Mouse (Mus musculus) ovary, adult 18-20 months (tissue): ENCODE data around the gene Pcmt1.
"Not testable (repeated sequence)": the region's sequence is repeated elsewhere in the genome, so short reads cannot be mapped to it uniquely, and the experiment has no call there.

ENCODE experiments used
- DNase-seq: peaks from one replicate; pipeline ENCODE4 v3.0.0; 2022; ENCODE audit warnings: low spot score, mixed read lengths

The Pcmt1 gene

GRCm38 (mm10) chr10:7640366-7640765 is 40.6 kb downstream of the Pcmt1 start:
- no peak for DNase-seq

GRCm38 (mm10) chr10:7630951-7631720 is 49.8 kb downstream of the Pcmt1 start:
- DNase-seq: no peak

- DNase-seq: no peak
Observed at GRCm38 (mm10) chr10:7630286-7630685, 50.6 kb downstream of the Pcmt1 start.

GRCm38 (mm10) chr10:7629092-7629491 is 51.8 kb downstream of the Pcmt1 start:
- no peak for DNase-seq

- DNase-seq: no peak
Observed at GRCm38 (mm10) chr10:7623861-7624518, 56.9 kb downstream of the Pcmt1 start.

- DNase-seq: no peak
Observed at GRCm38 (mm10) chr10:7622378-7622777, 58.6 kb downstream of the Pcmt1 start.

GRCm38 (mm10) chr10:7620723-7621122 is 60.2 kb downstream of the Pcmt1 start:
- DNase-seq: no peak

GRCm38 (mm10) chr10:7619821-7620241 is 61.1 kb downstream of the Pcmt1 start:
- DNase-seq: no peak

- DNase-seq: not testable (repeated sequence)
Observed at GRCm38 (mm10) chr10:7617556-7617955, 63.4 kb downstream of the Pcmt1 start.

- not testable (repeated sequence) for DNase-seq
Observed at GRCm38 (mm10) chr10:7617146-7617545, 63.8 kb downstream of the Pcmt1 start.

- DNase-seq: no peak
Observed at GRCm38 (mm10) chr10:7614834-7615233, 66.1 kb downstream of the Pcmt1 start.

GRCm38 (mm10) chr10:7612210-7612609 is 68.7 kb downstream of the Pcmt1 start:
- DNase-seq: not testable (repeated sequence)

- no peak for DNase-seq
Observed at GRCm38 (mm10) chr10:7611647-7612046, 69.3 kb downstream of the Pcmt1 start.

GRCm38 (mm10) chr10:7608611-7609010 is 72.3 kb downstream of the Pcmt1 start:
- no peak for DNase-seq

GRCm38 (mm10) chr10:7606437-7606836 is 74.5 kb downstream of the Pcmt1 start:
- DNase-seq: no peak

GRCm38 (mm10) chr10:7605168-7605567 is 75.8 kb downstream of the Pcmt1 start:
- no peak for DNase-seq

- DNase-seq: no peak
Observed at GRCm38 (mm10) chr10:7600647-7601046, 80.3 kb downstream of the Pcmt1 start.

- no peak for DNase-seq
Observed at GRCm38 (mm10) chr10:7598177-7598576, 82.8 kb downstream of the Pcmt1 start.

- no peak for DNase-seq
Observed at GRCm38 (mm10) chr10:7596251-7596650, 84.7 kb downstream of the Pcmt1 start.

- DNase-seq: no peak
Observed at GRCm38 (mm10) chr10:7594797-7595196, 86.1 kb downstream of the Pcmt1 start.

GRCm38 (mm10) chr10:7590792-7591191 is 90.1 kb downstream of the Pcmt1 start:
- DNase-seq: no peak

- DNase-seq: no peak
Observed at GRCm38 (mm10) chr10:7590234-7590689, 90.7 kb downstream of the Pcmt1 start.

GRCm38 (mm10) chr10:7589592-7590233 is 91.2 kb downstream of the Pcmt1 start, which contains the start of gene Lrp11:
Gene Lrp11, plus strand, starts transcription at chr10:7589800.
- peak; percentile 86 for DNase-seq
